Mouse (Mus musculus) thymus, postnatal 4 days (tissue): ENCODE measurements around the gene Cntn4.

ENCODE experiments used
- DNase-seq: peaks from one replicate; pipeline ENCODE4 v3.0.0; 2021

Cntn4 gene

DNA sequence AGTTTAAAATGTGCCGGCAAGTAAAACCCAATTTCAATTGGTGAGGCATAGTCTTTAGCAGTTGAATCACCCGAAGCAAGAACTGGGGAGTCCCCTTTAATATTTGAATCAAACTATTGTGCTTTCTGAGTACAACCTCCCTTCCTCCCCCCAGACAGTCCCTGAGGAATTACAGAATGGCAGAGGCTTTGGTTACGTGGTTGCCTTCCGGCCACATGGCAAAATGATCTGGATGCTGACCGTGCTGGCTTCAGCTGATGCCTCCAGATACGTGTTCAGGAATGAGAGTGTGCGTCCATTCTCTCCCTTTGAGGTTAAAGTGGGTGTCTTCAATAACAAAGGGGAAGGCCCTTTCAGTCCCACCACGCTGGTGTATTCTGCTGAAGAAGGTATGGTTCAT, 998.1 kb downstream of the Cntn4 start:
- no peak for DNase-seq

DNA sequence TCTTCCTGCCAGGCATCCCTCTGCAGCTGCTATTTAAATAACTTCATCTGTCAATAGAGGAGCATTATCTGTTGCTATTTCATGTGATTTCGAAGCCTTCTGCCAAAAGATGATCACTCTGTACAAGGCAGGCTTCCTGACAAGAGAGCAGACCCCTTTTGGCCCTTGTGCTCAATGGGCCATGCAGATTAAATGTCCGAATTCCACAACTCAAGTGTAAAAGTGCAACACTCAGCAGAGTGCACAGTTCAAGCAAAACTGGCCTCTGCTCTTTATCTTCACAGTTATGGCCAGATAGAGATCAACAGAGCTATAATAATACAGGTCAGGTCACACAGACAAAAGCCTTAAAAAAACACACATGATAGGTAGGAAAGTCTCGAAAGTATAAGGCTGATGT, 1024.5 kb downstream of the Cntn4 start:
- no peak for DNase-seq

DNA sequence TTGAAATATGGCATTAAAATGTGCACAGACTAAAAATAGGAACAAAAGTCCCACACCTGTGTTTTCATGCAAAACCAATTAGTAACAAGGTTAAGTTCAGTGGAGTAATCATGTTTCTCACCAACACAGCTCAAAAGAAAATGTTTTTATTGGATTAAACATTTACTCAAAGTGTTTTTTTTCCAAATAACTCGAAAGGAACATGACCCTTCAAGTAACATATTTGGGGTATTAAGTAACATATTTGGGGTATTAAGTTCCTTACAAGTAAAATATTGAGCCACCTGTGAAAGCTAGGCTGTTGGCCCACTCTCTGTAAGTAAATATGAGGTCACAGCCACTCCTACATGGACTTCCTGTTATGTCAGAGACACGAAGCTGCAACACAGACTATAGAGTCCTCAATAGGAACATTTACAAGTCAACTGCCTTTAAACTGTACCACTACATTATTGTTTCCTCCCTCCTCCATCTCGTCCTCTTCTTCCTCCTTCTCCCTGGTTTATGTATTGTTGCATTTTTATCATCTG, 1028.1 kb downstream of the Cntn4 start:
- no peak for DNase-seq

DNA sequence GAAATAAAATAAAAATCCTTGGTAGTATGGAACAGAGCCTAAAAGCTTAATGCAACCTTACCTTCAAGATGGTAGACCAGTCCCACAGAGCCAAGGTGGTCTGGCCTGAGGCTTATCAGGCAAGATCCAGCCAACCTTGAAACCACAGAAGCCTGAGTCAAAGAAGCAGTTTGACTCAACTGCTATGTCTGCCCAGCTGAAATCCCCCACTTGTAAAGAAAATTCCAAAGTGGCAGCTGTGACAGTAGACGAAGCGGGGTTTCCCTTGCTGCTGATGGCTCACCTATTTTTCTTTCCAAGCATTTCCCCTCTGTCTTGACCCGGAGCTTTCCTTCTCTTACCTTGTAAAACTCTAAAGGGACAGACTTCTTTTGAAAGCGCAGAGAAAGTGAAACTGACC, 1048.2 kb downstream of the Cntn4 start:
- no peak for DNase-seq

DNA sequence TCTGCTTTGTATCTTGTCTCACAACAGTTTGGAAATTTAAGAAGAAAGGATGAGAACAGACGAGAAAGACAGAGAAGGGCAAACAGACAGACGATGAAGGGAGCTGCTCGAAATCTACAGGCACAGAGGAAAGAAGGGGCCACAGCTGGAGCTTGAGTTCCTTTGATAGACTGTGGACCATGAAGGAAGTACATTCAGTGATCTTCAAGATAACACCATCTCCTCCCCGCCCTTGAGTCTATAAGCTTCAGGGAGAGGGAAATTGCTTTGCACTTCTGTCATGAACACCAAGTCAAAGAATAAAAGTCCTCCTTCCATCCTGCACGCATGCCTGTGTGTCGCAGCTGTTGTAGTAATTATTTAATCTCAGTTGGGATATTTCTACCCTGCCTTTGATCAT, 1048.6 kb downstream of the Cntn4 start:
- no peak for DNase-seq

DNA sequence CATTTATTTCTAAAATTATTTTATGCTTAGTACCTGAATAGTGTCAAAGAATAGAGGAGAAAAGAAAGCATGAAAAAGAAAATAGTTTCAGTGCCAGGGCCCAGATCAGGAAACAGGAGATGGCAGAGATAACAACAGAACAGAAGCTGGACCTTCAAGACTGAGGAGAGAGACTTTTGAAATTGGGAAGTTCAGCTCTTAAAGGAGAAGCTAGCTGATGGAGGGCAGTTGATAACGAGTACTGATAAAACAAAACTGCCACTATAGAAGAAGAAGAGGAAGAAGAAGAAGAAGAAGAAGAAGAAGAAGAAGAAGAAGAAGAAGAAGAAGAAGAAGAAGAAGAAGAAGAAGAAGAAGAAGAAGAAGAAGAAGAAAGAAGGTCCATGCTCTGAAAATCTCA, 1050.2 kb downstream of the Cntn4 start:
- DNase-seq: no peak

DNA sequence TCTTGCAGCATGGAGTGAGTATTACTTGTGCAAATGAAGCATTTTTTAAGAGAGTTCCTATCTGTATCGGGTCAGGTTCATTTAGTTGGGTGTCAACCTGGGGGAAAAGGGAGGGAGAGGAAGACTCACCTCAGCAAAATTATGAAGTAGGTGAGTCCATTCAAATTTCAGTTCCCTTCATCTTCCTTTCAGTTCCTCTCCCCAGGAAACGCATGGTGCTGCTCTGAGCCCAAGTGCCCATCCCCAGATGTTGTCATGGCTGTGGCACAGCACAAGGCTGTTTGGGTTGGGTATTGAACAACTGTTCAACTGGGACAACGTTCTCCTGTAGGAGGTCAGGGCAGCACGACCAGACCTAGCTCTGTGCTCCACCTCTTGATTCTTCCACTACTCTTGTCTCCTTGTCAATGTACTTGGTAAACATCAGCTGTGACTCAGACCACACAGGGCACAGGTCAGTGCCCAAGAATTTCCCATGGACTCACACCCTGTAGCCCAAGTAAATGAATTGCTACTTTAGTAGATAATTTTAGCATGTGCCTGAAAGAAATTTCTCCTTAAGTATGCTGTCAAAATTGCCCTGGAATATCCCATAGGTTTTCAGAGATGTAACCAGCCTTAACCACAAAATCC, 1052.3 kb downstream of the Cntn4 start:
- DNase-seq: no peak

DNA sequence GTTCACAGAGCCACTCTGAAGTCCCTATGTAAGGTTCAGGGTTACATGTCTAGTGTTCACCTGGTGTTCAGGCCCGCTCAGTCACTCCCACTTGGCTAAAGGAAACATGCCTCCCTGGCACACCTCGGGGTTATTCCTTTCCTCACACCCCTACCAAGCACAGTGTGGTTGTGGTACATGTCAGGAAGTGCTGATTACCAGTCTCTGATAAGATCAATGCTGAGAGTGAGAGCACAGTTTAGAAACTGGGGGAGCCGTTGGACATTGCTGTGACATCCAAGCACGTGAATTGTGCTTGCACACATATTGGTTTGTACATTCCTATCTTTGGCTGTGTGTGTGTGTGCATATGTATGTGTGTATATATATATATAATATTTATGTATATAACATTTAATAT, 1055.1 kb downstream of the Cntn4 start:
- DNase-seq: no peak

DNA sequence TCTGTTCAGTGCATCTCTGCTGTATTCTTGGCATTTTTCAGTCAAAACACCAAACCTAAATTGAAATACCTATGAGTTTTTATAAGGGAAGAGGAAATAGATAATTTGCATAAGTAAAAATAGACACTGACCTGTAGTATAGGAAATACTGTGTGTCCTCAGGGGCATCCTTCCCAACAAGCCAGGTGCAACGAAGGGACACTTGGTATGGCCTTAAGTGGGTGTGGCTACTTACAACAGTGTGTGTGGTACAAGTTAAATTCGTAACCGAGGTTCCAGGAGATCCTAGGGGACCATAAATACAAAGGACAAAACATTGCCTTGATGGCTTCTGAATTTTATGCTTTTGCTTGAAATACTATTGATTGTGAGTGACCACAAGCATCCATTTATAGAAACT, 1060.8 kb downstream of the Cntn4 start:
- DNase-seq: no peak

DNA sequence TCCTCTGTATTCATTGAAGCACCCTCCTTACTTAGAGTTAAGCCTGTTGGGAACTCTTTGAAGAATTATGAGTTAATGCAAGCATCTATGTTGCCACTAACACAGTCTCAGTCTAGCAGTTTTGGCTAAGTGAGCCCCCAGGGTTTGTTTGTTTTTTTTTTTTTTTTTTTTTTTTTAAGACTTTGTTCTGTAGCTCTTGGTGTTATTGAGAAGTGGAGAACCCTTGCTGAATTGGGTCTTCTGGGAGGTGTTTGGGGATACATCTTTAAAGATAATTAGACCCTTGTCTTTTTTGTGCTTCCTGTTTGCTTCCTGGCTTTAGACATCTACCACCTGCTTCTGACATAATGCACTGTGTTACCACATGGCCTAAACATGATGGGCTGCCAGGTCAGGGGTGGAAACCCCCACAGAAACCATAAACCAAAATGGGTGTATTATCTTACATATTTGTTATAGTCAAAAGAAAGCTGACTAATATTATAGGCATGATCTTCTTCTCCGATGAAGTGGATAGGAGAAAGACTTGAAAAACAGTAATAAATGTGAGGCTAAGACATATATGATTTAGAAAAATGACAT, 1062.9 kb downstream of the Cntn4 start:
- DNase-seq: no peak

DNA sequence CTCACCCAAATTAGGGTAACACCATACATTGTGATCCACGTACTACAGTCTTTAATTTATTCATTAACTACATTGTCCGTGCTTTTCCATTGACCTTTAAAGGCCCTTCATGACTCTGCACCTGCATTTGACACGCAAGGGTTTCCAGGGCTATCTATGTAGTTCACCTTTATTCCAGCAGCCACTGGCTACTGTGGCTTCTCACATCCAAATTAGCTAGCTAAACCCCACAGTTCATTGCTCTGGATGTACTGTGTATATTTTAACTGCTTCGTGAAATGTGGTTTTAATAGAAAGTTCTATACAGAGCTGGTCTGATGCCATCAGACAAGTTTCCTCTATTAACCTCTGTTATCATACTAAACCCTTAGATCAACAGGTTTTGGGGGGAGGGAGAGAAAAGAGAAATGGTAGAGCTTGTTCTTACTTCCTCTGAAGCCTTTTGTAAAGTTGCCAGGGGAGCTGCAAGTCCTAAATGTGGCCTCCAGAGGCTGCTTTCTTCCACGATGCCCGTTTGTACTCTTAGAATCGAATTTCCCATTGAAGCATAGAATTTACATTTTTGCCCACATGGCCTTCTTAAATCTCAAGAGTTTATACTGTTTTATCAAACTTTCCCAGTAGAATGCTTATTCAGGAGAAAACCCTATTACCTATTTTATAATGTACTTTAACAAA, 1066.2 kb downstream of the Cntn4 start:
- DNase-seq: no peak

DNA sequence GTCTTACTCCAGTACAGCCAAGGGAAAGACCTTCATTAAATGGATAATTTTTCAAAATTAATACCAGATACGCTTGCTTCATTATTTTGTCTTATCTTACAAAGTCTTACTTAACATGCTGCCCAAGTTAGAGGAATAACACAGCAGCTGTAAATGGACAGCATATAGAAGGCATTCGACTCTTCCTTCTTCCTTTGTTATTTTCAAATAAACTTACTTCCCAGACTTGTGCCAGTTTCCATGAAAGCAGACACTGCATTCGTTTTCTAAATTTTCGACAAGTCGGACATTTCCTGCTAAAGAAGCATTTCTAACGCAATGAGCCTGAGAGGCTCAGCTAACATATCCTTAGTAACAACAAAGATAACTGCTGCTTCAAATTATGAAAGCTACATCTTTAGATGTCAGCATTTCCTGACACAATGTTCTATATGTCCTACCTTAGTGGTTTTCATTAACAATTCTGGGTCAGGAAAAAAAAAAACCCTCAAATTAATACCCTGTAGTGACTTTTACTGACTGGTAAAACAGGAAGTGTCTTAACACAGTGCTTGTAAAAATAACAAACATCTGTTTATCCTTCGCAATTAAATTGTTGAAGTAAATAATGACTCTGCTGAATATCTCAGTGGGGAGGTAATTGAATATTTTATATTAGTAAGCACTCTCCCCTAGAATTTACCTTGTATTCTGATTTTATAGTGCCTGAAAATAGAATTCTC, 1068.4 kb downstream of the Cntn4 start:
- no peak for DNase-seq

DNA sequence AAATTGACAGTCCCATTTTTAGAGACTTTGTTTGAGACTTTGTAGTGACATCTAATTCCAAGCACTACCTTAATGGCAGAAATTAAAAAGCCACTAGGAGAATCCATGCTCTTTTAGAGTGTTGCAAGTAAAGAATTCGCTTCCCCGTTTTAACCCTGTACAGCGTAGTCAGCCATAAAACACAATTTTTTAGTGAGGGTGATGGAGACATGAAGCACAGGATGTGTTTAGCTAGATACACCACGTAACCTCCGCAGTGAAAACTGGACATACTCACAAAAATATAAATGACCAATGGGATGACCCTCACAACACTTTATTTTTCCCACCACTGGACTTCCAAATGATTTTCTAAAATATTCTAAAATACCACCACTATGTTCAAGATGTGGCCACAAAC, 1069.8 kb downstream of the Cntn4 start:
- DNase-seq: no peak

DNA sequence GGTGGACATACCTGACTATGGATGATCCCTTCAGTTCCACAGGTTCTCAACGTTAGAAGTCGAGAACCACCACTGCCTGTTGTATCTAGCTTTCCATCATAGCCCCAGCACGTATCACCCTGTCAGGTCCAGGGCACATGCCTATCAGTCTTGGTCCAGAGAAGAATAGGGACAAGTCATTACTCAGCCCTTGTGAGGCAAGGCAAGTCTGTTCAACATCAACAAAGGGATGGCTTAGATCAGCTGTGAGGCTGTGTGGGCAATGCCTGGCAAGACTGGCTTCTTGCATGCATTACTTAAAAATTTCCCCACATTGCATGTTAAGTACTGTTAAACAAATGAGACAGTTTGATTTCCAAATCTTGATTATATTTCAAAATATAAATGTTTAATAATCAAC, 1070.3 kb downstream of the Cntn4 start:
- DNase-seq: no peak
